Mouse (Mus musculus): Measurements from ENCODE around the gene Vamp3.
A peak's percentile ranks its signal among the peaks of the same experiment; 100 is the strongest.

Vamp3 gene

GRCm38 (mm10) chr4:151057347-151058321 is at the start of gene Vamp3:
Gene Vamp3, minus strand, starts transcription at chr4:151057963.
- DNase-seq (ENCODE audit: low read depth): peak; percentile 97

- no peak for DNase-seq (ENCODE audit: low read depth)
Measured at GRCm38 (mm10) chr4:151106468-151106867, 48.7 kb upstream of the Vamp3 start.

- no peak for DNase-seq (ENCODE audit: low read depth)
Measured at GRCm38 (mm10) chr4:151105886-151106285, 48.1 kb upstream of the Vamp3 start.

- DNase-seq (ENCODE audit: low read depth): no peak
Measured at GRCm38 (mm10) chr4:151104147-151104546, 46.4 kb upstream of the Vamp3 start.

- no peak for DNase-seq (ENCODE audit: low read depth)
Measured at GRCm38 (mm10) chr4:151103646-151104045, 45.9 kb upstream of the Vamp3 start.

- no peak for DNase-seq (ENCODE audit: low read depth)
Measured at GRCm38 (mm10) chr4:151097104-151097438, 39.3 kb upstream of the Vamp3 start.

- DNase-seq (ENCODE audit: low read depth): no peak
Measured at GRCm38 (mm10) chr4:151096334-151097103, 38.8 kb upstream of the Vamp3 start.

GRCm38 (mm10) chr4:151095207-151095606 is 37.4 kb upstream of the Vamp3 start:
- DNase-seq (ENCODE audit: low read depth): peak; percentile 9

- no peak for DNase-seq (ENCODE audit: low read depth)
Measured at GRCm38 (mm10) chr4:151089270-151089669, 31.5 kb upstream of the Vamp3 start, which contains the start of gene Gm13090. Gene Gm13090, plus strand, starts transcription at chr4:151089570.

GRCm38 (mm10) chr4:151088819-151089218 is 31.1 kb upstream of the Vamp3 start:
- no peak for DNase-seq (ENCODE audit: low read depth)

- DNase-seq (ENCODE audit: low read depth): no peak
Measured at GRCm38 (mm10) chr4:151087358-151087757, 29.6 kb upstream of the Vamp3 start.

GRCm38 (mm10) chr4:151083027-151083426 is 25.3 kb upstream of the Vamp3 start:
- DNase-seq (ENCODE audit: low read depth): no peak

- DNase-seq (ENCODE audit: low read depth): no peak
Measured at GRCm38 (mm10) chr4:151081977-151082376, 24.2 kb upstream of the Vamp3 start.

GRCm38 (mm10) chr4:151081355-151081754 is 23.6 kb upstream of the Vamp3 start:
- no peak for DNase-seq (ENCODE audit: low read depth)

GRCm38 (mm10) chr4:151074817-151075216 is 17.1 kb upstream of the Vamp3 start:
- DNase-seq (ENCODE audit: low read depth): no peak

GRCm38 (mm10) chr4:151073108-151073744 is 15.5 kb upstream of the Vamp3 start:
- peak; percentile 27 for DNase-seq (ENCODE audit: low read depth)

GRCm38 (mm10) chr4:151070962-151071361 is 13.2 kb upstream of the Vamp3 start:
- no peak for DNase-seq (ENCODE audit: low read depth)

GRCm38 (mm10) chr4:151068751-151069150 is 11.0 kb upstream of the Vamp3 start:
- DNase-seq (ENCODE audit: low read depth): no peak

- no peak for DNase-seq (ENCODE audit: low read depth)
Measured at GRCm38 (mm10) chr4:151059566-151059965, 1.8 kb upstream of the Vamp3 start.

- DNase-seq (ENCODE audit: low read depth): no peak
Measured at GRCm38 (mm10) chr4:151058634-151059033, 871 bp upstream of the Vamp3 start.

- DNase-seq (ENCODE audit: low read depth): no peak
Measured at GRCm38 (mm10) chr4:151051162-151051561, 6.6 kb downstream of the Vamp3 start.

- no peak for DNase-seq (ENCODE audit: low read depth)
Measured at GRCm38 (mm10) chr4:151046524-151046923, 11.2 kb downstream of the Vamp3 start.
